Mouse (Mus musculus) kidney, adult 2 months (tissue): ENCODE measurements around the gene Prkar2a. TPM values are rescaled to one million over a fixed set of nuclear protein-coding genes. Genes with fewer than 3 reads are reported as not detected.

Experiments used
- DNase-seq: peaks from one replicate; pipeline ENCODE4 v3.0.0; 2021
- H3K27ac ChIP-seq: fragments of 200-500 bp; 2 replicates; pipeline ENCODE4 v1.5.1; 2012; ENCODE audit warnings: low read depth, low read length, control low read depth, inconsistent platforms; ENCODE audit not compliant: insufficient read depth
- H3K27me3 ChIP-seq: fragments of 200-500 bp; replicated peaks from 2 replicates; pipeline ENCODE4 v1.6.1; 2012; ENCODE audit warnings: mild to moderate bottlenecking, moderate library complexity, low read length, inconsistent platforms; ENCODE audit not compliant: control insufficient read depth, insufficient read depth
- H3K36me3 ChIP-seq: fragments of 200-500 bp; 2 replicates; pipeline ENCODE4 v1.6.1; 2012; ENCODE audit warnings: mild to moderate bottlenecking, moderate library complexity, low read length, inconsistent platforms; ENCODE audit not compliant: control insufficient read depth, insufficient read depth
- H3K4me1 ChIP-seq: fragments of 200-500 bp; 2 replicates; pipeline ENCODE4 v1.6.1; 2011; ENCODE audit warnings: low read length; ENCODE audit not compliant: control insufficient read depth, insufficient read depth
- H3K4me3 ChIP-seq: fragments of 200-500 bp; 2 replicates; pipeline ENCODE4 v1.5.1; 2011; ENCODE audit warnings: mild to moderate bottlenecking, low read depth, low read length, control low read depth; ENCODE audit not compliant: insufficient read depth
- CTCF ChIP-seq: fragments of 200-500 bp; conservative IDR thresholded peaks from 2 replicates; pipeline ENCODE4 v1.5.1; 2011; ENCODE audit warnings: low read depth, mild to moderate bottlenecking, control low read depth, low read length, moderate library complexity, mixed read lengths; ENCODE audit not compliant: insufficient read depth, insufficient read length
- POLR2A ChIP-seq: fragments of 200-500 bp; IDR thresholded peaks from one replicate; pipeline ENCODE4 v1.6.1; 2011; ENCODE audit warnings: low read depth, low read length, control low read depth
- WGBS: fragments of 180-500 bp; shearing (Covaris S2); methylation state at CpG from one replicate; pipeline ENCODE4 v1.1.7; 2018; 5-methylcytosine and 5-hydroxymethylcytosine counted together
- polyA plus RNA-seq: library from polyadenylated mRNA; depleted of rRNA; stranded (reverse); fragments of >200 nt; gene quantifications from 2 replicates; pipeline ENCODE4 v1.2.3, GENCODE M21; 2012; rRNA removed

Gene Prkar2a
- polyA plus RNA-seq, 1 experiment, result 19.0 TPM

- peak; percentile 90 for DNase-seq
- no peak for TF ChIP-seq CTCF
- no peak for TF ChIP-seq POLR2A
- 15% methylated on average over 11 of the region's 11 CpGs for WGBS
- Histone ChIP-seq H3K27ac (peak overlapping the region; percentile 50), H3K4me3 (peak overlapping the region; percentile 54), H3K4me1 (peaks cover 43% of the 10 kb centered on the region), H3K27me3 (no peaks in the 10 kb centered on the region), H3K36me3 (peaks cover 6% of the 10 kb centered on the region; the same call in 1 of the 2 replicates)
These were observed 106.6 kb downstream of the Prkar2a start for GRCm38 (mm10) chr9:108795762-108796161.

- Histone ChIP-seq H3K27me3 (no peaks in the 10 kb centered on the region), H3K4me3 (peak overlapping the region; percentile 54), H3K27ac (peak overlapping the region; percentile 50), H3K36me3 (peaks cover 8% of the 10 kb centered on the region; the same call in 1 of the 2 replicates), H3K4me1 (peaks cover 38% of the 10 kb centered on the region)
- no peak for TF ChIP-seq POLR2A
- TF ChIP-seq CTCF, result no peak
- peak; percentile 44 for DNase-seq
- 44% methylated on average over 4 of the region's 4 CpGs for WGBS
These were observed 107.4 kb downstream of the Prkar2a start for GRCm38 (mm10) chr9:108796351-108796981.

- H3K27ac ChIP-seq, result peak overlapping the region; percentile 18
- TF ChIP-seq CTCF (no peak), POLR2A (no peak)
These were observed 108.4 kb downstream of the Prkar2a start for GRCm38 (mm10) chr9:108797477-108797876.

GRCm38 (mm10) chr9:108798508-108799075 lies 109.5 kb downstream of the Prkar2a start:
- Histone ChIP-seq H3K27ac (peak overlapping the region; percentile 26; the same call in 1 of the 2 replicates), H3K27me3 (no peaks in the 10 kb centered on the region), H3K4me3 (no peak overlapping the region), H3K36me3 (peaks cover 8% of the 10 kb centered on the region; the same call in 1 of the 2 replicates), H3K4me1 (peaks cover 19% of the 10 kb centered on the region; the same call in 1 of the 2 replicates)
- WGBS, result 67% methylated on average over 5 of the region's 5 CpGs
- DNase-seq, result no peak
- no peak for TF ChIP-seq CTCF
- TF ChIP-seq POLR2A, result no peak

More at GRCm38 (mm10) chr9:108797477-108797876, 108.4 kb downstream of the Prkar2a start:
- H3K27me3 ChIP-seq, result no peaks in the 10 kb centered on the region
- peaks cover 30% of the 10 kb centered on the region for H3K4me1 ChIP-seq
- H3K36me3 ChIP-seq, result peaks cover 8% of the 10 kb centered on the region; the same call in 1 of the 2 replicates
- no peak for DNase-seq
- H3K4me3 ChIP-seq, result peak overlapping the region; percentile 18
- WGBS, result 63% methylated on average over 7 of the region's 7 CpGs

- H3K27ac ChIP-seq, result no peak overlapping the region
- 67% methylated on average over 3 of the region's 3 CpGs for WGBS
- H3K27me3 ChIP-seq, result no peaks in the 10 kb centered on the region
- no peak for DNase-seq
- peaks cover 8% of the 10 kb centered on the region; the same call in 1 of the 2 replicates for H3K36me3 ChIP-seq
- TF ChIP-seq POLR2A (no peak), CTCF (0 out of 2 replicates have a peak, but pooled peaks have one; percentile 9)
- H3K4me3 ChIP-seq, result no peak overlapping the region
- peaks cover 12% of the 10 kb centered on the region; the same call in 1 of the 2 replicates for H3K4me1 ChIP-seq
These were observed 110.5 kb downstream of the Prkar2a start for GRCm38 (mm10) chr9:108799564-108799963.

Other genes with a start within 250 kb of the Prkar2a start
- gene Ccdc71, start 228.8 kb upstream of the Prkar2a start, polyA plus RNA-seq, result 26.0 and 33.5 TPM in 2 replicates
- gene Klhdc8b, start 227.7 kb upstream of the Prkar2a start, polyA plus RNA-seq, result 35.0 and 35.8 TPM in 2 replicates
- gene Lamb2, start 209.6 kb upstream of the Prkar2a start, polyA plus RNA-seq, result 80.4 and 89.1 TPM in 2 replicates
- 107 and 137 TPM in 2 replicates for gene Usp19, start 198.7 kb upstream of the Prkar2a start, polyA plus RNA-seq
- 175 and 188 TPM in 2 replicates for gene Qars, start 181.6 kb upstream of the Prkar2a start, polyA plus RNA-seq
- 76.3 and 85.5 TPM in 2 replicates for gene Qrich1, start 172.5 kb upstream of the Prkar2a start, polyA plus RNA-seq
- gene Impdh2, start 129.0 kb upstream of the Prkar2a start, polyA plus RNA-seq, result 52.3 and 60.0 TPM in 2 replicates
- gene Ndufaf3, start 121.9 kb upstream of the Prkar2a start, polyA plus RNA-seq, result 64.7 and 74.3 TPM in 2 replicates
- 220 and 295 TPM in 2 replicates for gene Dalrd3, start 119.4 kb upstream of the Prkar2a start, polyA plus RNA-seq
- gene Wdr6, start 110.6 kb upstream of the Prkar2a start, polyA plus RNA-seq, result 31.0 and 34.4 TPM in 2 replicates
- gene P4htm, start 91.6 kb upstream of the Prkar2a start, polyA plus RNA-seq, result 5.3 and 5.8 TPM in 2 replicates
- gene Arih2, start 39.9 kb upstream of the Prkar2a start, polyA plus RNA-seq, result 34.9 and 36.9 TPM in 2 replicates
- 34.7 and 42.2 TPM in 2 replicates for gene Slc25a20, start 27.2 kb upstream of the Prkar2a start, polyA plus RNA-seq
- gene Ip6k2, start 94.5 kb downstream of the Prkar2a start, polyA plus RNA-seq, result 68.3 and 78.0 TPM in 2 replicates
- 19.1 and 24.1 TPM in 2 replicates for gene Nckipsd, start 119.1 kb downstream of the Prkar2a start, polyA plus RNA-seq
- gene Celsr3, start 137.0 kb downstream of the Prkar2a start, polyA plus RNA-seq, result 0.18 and 0.19 TPM in 2 replicates
- gene Slc26a6, start 164.0 kb downstream of the Prkar2a start, polyA plus RNA-seq, result 33.9 and 37.2 TPM in 2 replicates
- gene Tmem89, start 225.3 kb downstream of the Prkar2a start, polyA plus RNA-seq, result 0.08 TPM in 1 of 2 replicates, not detected in the other
- gene Uqcrc1, start 247.3 kb downstream of the Prkar2a start, polyA plus RNA-seq, result 1,190 and 1,260 TPM in 2 replicates